Mouse (Mus musculus): ENCODE results near the gene Smarcc2. TPM values are rescaled to one million over a fixed set of nuclear protein-coding genes. Genes with fewer than 3 reads are reported as not detected.
"Not testable (repeated sequence)": the region's sequence is repeated elsewhere in the genome, so short reads cannot be mapped to it uniquely, and the experiment has no call there.

Smarcc2 gene
- total RNA-seq, 1 experiment from 2014 or later = 92.2 TPM

DNA sequence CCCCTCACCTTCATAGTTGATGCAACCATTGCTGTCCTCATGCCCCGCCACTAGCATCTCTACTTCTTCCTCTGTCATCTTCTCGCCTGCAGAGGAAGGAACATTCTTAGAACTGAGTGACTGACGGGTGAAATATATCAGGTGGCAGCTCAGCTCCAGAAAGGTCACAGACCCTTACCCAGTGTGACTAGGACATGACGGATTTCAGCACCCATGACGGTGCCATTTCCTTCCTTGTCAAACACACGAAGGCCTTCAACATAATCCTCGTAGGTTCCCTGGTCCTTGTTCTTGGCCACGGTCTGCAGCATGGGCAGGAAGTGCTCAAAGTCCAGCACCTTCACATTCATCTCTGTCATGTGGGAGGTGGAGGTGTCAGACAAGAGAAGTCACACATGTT lies 33.0 kb downstream of the Smarcc2 start:
- not testable (repeated sequence) for ATAC-seq (replicated peaks; ENCODE audit: low read depth, poor library complexity, severe bottlenecking)

DNA sequence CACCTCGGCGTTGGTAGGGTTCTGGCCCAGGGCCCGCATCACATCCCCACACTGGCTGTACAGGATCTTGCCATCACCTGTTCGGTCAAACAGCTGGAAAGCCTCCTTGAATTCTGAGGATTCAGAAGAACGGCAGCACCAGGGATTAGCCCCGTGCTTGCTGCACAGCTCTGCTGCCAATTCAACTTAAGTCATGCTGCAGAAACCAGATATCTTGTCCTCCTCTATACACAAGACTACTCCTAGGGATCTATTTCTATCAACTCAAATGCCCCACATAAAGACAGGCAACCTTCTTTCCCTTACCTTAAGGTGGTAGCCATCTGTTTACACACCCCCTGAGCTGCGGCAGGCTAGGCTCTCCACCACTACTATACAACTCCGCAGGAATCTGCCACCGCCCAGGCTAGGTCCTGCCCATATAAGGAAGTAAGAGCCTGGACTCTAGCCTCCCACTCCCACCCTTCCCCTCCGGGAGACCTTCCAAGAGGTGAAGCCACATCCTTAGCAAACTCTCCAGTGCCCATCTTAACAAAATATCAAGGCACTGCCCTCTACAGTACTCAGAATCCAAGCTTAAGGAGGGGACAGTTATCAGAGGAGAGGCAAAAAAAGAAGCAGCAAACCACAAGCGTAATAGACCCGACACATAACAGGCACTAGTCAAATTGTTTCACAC lies 33.7 kb downstream of the Smarcc2 start:
- peak; percentile 40 for ATAC-seq (replicated peaks; ENCODE audit: low read depth, poor library complexity, severe bottlenecking)

DNA sequence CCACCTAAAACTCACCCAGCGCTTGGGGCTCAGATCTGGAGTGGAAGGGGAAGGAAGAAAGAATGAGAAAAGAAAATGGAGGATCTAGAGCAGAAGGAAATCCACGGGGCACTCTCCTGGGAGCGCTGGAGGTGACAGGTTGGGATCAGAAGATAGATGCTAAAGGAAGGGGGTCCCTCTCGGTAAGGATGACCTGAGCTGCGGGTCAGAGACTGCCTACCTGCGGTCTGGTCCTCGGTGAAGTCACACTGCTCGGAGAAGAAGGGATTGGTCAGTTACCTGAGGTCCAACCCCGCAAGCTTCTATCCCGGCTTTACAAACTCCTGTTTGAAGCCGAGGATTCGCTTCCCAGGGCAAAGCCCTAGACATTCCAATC lies 34.3 kb downstream of the Smarcc2 start:
- ATAC-seq (replicated peaks; ENCODE audit: low read depth, poor library complexity, severe bottlenecking) = peak; percentile 16

DNA sequence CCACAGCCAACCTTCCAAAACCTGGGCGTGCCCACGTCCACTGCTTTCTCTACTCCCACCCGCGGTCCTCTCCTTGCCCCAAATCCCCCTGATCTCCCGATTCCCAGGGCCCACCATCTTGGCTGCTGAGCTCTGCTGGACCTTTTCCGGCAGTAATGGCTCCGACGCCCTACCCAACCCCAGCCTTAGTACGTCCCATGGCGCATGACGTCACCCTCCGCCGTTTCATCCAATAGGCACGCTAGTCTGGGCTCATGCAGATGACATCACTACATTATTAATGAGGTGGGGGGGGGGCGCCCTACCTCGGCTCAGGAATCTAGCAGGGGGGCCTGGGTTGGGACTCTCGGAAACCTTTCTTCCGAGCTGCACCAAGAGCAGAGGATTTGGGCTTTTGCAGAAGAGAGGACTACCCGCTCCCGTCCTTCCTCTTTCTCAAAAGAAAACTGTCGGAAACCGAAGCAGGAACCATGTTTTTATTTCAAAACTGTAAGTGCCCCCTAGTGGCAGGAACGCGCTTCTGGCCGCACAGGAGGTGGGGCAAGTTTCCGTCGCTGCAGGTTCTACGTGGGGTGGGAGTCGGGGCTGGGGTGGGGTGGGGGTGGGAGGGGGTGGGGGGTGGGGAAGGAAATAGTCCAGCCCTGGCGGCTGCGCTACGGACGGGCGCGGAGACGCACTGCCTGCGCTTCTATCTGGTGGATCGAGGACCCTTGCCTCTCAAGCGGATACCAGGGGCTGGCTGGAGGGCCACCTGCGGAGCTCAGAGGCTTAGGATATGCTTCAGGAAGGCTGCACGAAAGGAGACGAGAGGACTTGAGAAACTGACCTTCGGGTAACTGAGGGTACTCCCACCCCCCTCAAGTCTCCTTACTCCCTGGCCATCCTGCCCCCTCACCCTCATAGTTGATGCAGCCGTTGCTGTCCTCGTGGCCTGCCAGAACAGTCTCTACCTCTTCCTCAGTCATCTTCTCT lies 34.9 kb downstream of the Smarcc2 start, which contains the start of gene Myl6:
Gene Myl6 (minus strand): TSS at position 451 of the 972 bp plus-strand sequence.
- ATAC-seq (replicated peaks; ENCODE audit: low read depth, poor library complexity, severe bottlenecking) = peak; percentile 71

DNA sequence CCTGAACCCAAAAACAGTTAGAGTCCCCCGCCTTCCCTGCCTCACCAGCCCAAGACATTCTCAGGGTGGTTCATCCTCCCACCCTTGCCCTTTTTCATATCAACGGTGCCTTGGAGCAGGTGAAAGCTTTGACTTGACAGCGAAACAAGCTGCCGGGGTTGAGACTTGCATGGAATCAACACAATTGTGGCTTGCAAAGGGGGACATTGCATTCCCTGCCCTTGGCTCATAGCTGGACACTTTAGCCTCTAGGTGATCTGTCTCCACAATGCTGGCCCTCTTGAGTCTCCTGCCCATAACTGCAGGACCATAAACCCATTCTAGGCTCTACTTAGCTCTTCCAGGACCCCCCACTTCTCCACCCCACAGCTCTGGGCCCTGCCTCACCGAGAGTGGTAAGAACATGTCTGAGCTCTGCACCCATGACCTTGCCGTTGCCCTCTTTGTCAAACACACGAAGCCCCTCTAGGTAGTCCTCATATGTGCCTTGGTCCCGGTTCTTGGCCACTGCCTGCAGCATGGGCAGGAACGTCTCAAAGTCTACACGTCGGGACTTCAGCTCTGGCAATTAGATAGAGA lies 35.7 kb downstream of the Smarcc2 start:
- no peak for ATAC-seq (replicated peaks; ENCODE audit: low read depth, poor library complexity, severe bottlenecking)

DNA sequence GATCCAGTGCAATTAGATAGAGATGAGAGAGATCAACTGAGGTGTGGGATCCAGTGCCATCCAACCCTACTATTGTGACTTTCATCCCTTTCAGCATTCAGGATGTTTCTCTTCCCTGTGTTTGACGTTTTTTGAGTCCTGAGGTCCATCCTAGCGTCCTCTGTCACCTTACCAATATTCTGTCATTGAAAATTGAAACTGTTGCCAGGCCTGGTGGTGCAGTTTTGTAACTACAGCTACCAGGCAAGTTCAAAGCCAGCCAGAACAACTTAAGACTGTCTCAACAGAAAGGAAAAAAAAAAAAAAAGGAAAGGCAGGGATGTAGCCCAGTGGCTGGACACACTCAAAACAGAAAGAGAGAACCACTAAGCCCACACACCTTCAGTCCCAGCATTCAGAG lies 36.2 kb downstream of the Smarcc2 start:
- no peak for ATAC-seq (replicated peaks; ENCODE audit: low read depth, poor library complexity, severe bottlenecking)

DNA sequence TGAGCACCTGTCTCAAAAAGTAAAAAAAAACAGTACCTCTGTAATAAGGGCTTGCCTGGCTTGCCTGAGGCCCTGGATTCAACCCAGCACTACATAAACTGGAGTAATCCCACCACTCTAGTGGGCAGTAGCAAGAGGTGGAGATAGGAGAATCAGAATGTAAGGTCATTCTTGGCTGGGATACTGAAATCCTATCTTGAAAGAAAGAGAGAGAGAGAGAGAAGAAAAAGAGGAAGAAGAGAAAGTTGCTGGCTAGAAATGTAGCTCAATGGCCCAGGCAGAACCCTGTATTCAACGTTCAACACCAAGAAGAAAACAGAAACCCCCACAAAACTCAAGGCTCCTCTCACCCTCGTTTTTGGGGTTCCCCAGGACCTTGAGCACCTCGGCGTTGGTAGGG lies 36.9 kb downstream of the Smarcc2 start:
- ATAC-seq (replicated peaks; ENCODE audit: low read depth, poor library complexity, severe bottlenecking) = no peak

DNA sequence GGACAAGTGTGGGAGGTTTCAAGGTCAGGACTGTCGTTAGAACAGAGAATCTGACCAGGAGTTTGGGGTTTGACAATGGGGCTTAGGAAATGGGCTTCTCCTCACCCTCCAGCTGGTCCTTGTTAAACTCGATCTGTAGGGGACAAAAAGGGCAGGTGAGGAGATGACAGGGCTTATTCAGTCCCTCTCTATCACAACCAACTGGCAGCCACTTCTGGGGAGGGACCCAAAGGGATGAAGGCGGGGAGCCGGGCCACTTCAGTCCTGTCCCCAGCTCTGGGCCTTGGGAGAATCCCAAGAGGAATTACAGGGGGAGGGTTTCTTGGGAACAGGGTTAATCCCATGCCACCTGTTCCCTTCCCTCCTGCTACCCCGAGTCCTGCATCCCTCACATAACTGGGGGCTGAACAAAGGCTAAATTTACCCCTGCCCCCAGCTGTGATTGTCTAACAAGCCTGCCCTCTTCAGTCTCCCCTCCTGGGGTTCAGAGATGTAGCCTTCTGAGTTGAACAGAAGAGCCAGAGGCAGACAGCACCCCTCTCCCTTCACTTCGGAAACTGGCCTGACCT lies 37.5 kb downstream of the Smarcc2 start:
- ATAC-seq (replicated peaks; ENCODE audit: low read depth, poor library complexity, severe bottlenecking) = no peak

DNA sequence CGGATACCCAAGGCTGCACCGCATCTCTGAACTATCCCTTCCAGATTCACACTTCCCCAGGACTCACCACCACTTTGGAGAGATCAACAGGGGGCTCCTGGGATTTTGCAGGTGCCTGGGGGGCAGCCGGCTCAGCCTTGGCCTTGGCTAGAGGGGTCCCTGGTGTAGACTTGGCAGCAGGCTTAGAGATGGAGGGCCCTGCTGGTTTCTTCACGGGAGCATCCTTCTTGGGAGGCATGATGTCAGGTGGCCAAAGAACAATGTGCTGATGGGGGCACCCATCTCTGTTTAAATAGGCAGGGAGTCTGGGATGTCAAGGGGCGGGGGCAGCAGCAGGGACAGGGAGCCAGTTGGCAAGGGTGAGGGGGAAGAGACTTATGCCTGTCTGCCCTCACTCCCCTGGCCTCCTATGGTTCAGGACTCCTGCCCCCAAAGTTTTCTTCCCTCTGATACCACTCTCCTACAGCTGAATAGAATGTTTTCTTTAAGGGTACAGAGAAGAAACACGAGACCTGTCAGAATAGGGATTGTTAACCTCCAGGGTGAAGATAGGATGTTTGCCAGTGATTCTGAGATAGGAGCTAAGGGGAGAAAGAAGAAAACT lies 38.2 kb downstream of the Smarcc2 start:
- no peak for ATAC-seq (replicated peaks; ENCODE audit: low read depth, poor library complexity, severe bottlenecking)

DNA sequence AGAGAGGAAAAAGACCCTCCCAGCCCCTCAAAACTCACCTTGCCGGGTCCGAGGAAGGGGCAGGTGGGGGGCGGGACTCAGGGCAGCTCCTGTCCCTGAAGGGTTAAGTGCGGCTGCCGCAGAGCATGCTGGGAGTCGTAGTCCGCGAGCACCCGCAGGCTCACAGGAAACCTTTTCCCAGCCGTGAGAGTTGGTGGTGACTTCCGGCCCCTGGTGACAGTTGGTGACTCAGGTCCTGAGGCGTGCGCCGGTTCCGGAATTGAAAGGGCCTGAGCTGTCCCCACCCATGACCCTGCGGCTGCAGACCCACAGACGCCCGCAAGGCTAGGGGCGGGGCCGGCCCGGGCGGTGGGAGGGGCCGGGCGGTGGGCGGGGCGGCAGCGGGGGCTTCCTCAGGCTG lies 39.5 kb downstream of the Smarcc2 start, which contains the start of gene Myl6b:
Gene Myl6b (minus strand): TSS at position 96 of the 400 bp plus-strand sequence.
- ATAC-seq (replicated peaks; ENCODE audit: low read depth, poor library complexity, severe bottlenecking) = peak; percentile 75

DNA sequence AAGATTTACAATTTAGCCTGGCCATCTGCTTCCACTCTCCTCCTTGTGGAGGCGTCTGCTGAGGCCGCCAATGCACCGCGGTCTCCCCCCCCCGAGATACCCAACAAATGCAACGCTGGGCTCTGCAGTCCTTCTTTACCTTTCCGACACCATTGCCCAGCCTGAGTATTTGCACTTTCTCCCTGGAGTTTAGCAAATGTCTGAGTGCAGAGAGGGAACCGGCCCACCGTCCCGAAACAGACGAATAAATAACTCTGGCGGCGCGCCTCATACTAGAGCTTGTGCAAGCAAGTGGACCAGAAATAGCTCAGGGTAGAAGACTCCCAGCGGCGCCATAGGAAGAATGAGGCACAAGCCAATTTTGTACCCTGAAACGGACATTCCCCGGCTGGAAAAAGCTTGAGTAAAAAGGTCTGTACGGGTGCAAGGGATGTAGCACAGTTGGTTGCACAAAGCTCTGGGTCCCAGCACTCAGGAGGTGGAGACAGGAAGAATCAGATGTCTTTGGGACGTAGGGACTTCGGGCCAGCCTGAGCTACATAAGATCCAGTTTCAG lies 40.1 kb downstream of the Smarcc2 start:
- ATAC-seq (replicated peaks; ENCODE audit: low read depth, poor library complexity, severe bottlenecking) = peak; percentile 16

DNA sequence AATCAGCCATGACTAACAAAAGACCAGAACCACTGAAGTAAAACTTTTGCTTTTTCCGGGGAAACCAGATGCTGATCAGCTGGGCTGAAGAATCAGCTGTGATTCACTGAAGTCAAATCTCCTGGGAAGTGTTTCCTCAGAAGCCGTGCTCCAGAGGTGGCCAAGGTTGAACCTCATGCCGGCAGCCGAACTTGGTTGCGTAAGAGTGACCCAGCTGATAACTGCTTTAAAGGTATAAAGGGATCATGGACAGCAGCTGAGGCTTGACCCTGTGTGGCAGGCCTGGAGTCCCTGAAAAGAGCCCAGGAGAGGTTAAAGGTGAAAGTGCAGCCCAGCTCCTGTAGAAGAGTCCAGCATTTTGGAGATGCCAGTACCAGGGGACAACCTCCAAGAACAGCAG lies 43.3 kb downstream of the Smarcc2 start:
- no peak for ATAC-seq (replicated peaks; ENCODE audit: low read depth, poor library complexity, severe bottlenecking)

DNA sequence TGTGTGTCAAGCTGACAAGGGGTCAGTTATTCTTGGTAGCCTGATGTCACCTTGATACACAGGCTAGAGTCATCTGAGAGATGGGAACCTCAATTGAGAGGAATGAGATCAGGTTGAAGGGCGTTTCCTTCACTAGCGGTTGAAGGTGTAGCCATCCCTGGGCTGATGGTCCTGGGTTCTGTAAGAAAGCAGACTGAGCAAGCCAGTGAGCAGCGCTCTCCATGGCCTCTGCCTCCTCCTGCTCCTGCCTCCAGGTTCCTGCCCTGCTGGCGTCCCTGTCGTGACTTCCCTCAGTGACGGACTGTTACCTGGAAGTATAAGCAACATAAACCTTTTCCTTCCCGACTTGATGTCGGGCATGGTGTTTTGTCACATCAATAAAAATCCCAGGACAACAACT lies 44.5 kb downstream of the Smarcc2 start:
- ATAC-seq (replicated peaks; ENCODE audit: low read depth, poor library complexity, severe bottlenecking) = no peak

DNA sequence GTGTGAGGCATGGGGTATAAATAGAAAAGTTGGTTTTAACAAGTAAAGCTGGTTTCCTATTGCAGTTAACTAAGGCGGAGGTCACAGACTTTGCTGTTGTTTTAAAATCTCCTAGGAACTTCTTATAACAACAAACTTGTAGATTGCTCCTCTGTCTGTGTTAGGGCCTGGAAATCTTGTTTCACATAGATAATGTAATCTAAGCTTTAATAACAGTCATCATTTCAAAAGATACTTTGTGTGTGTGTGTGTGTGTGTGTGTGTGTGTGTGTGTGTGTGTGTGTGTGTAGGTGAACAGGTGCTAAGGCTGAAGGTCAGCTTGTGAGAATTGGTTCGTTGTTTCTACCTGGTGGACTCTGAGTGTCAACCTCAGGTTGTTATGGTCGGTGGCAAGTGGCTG lies 45.0 kb downstream of the Smarcc2 start:
- no peak for ATAC-seq (replicated peaks; ENCODE audit: low read depth, poor library complexity, severe bottlenecking)

DNA sequence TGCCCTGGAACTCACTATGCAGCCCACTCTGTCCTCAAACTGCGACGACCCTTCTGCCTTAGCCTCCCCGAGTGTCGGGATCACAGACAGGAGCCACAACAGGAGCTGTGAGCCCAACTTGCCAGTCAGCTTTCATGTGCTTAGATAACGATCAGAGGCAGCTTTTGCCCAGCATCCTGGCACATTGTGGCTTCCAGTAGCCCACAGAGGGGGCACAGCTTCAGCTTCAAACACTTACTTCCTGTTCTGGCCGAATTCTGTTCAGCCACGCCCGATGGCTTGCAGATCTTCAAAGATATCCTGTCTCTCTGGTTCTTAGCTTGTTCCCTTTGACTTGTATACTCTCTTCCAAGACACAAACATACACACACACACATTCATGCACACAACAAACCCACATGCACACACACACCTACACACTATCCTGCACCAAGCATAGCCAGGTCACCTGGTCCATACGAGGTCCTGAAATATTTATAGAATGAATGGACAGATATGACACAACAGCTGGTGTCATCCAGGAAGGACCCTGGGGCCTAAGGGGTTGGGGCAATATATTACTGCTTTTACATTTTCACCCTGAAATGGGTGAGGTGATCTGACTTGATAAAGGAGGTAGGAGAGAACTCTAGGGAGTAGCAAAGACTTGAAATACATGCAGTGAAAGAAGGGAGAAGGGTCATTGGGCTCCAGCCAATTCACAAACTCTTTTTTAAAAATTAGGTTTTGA lies 45.8 kb downstream of the Smarcc2 start:
- peak; percentile 91 for ATAC-seq (replicated peaks; ENCODE audit: low read depth, poor library complexity, severe bottlenecking)

DNA sequence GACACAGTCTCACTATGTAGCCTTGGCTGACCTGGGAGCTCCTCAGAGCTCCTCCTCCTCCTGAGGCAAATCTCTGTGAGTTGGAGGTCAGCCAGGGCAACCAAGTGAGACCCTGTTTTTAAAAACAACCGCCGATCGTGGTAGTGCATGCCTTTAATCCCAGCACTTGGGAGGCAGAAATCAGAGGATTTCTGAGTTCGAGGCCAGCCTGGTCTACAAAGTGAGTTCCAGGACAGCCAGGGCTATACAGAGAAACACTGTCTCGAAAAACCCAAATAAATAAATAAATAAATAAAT lies 46.3 kb downstream of the Smarcc2 start:
- ATAC-seq (replicated peaks; ENCODE audit: low read depth, poor library complexity, severe bottlenecking) = not testable (repeated sequence)

DNA sequence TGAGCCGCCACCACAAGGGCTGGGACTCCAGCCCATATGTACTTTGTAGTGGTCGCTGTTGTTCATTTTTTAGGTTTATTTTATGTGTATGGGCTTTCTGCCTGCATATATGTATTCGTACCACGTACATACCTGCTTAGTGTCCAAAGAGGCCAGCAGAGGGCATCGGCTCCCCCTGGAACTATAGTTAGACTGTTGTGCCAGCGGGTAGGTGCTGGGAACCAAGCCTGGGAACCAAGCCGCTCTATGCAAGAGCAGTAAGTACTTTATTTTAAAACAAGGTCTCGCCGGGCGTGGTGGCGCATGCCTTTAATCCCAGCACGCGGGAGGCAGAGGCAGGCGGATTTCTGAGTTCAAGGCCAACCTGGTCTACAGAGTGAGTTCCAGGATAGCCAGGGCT lies 46.9 kb downstream of the Smarcc2 start:
- ATAC-seq (replicated peaks; ENCODE audit: low read depth, poor library complexity, severe bottlenecking) = no peak

DNA sequence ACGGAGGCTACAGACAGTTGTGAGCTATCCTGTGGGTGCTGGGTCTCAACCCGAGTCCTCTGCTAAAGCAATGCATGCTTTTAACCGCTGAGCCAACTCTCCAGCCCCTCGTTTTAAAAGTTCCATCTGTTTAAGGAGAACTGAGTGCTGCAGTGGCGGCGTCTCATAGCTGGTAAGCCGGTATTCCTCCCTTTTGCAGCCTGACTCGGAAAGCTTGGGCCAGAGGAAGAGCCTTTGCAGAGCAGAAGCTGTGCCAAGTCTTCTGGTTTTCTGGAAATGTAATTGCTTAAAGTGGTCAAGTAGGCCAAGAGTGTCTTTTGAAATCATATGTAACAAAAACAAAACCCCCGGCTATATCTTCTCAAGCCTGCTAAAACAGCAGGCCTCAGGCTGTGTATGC lies 49.2 kb downstream of the Smarcc2 start:
- no peak for ATAC-seq (replicated peaks; ENCODE audit: low read depth, poor library complexity, severe bottlenecking)

DNA sequence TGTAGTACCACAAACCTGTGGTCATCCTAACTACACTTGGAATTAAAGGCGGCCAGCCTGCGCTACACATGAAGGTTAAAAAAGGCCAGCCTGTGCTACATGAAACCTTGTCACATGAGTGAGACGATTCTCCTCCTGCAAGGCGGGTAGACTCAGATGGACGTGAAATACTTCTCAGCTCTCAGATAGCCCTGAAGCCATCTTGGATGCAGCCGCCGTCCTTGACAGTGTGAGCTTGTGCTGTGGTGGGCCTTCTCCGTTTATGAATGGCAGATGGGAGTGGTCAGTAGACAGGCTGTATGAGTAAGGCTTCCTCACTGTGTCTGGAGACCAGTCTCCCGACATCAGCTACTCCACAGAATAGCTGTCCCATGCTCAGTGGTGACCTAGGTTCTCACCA lies 50.2 kb downstream of the Smarcc2 start:
- ATAC-seq (replicated peaks; ENCODE audit: low read depth, poor library complexity, severe bottlenecking) = no peak

All from common myeloid progenitor, adult 5-6 weeks (primary cell).